Mouse (Mus musculus) small intestine, adult 2 months (tissue): Measurements from ENCODE around the gene Gda.

Experiments used
- CTCF ChIP-seq: fragments of 200-500 bp; IDR thresholded peaks from 2 replicates; pipeline ENCODE4 v1.5.1; 2012; ENCODE audit warnings: low read depth, mild to moderate bottlenecking, control low read depth, inconsistent platforms, low read length, moderate library complexity, mixed read lengths; ENCODE audit not compliant: insufficient replicate concordance, insufficient read length; ENCODE audit errors: extremely low read depth
- POLR2A ChIP-seq: fragments of 200-500 bp; IDR thresholded peaks from 2 replicates; pipeline ENCODE4 v1.6.1; 2012; ENCODE audit warnings: low read depth, mild to moderate bottlenecking, control low read depth, inconsistent platforms, low read length, moderate library complexity

- TF ChIP-seq CTCF (no peak), POLR2A (no peak)
Observed at GRCm38 (mm10) chr19:21396364-21396763, 76.9 kb downstream of the Gda start.
